Mouse (Mus musculus): Measurements from ENCODE around the gene Lef1.

- no peak for TF ChIP-seq CTCF (IDR thresholded peaks at IDR 0.05; ENCODE audit: low read depth, low read length)
- TF ChIP-seq POLR2A (IDR thresholded peaks at IDR 0.05; ENCODE audit: borderline replicate concordance, low read depth, low read length): no peak
Observed at GRCm38 (mm10) chr3:131155066-131155465, 44.8 kb downstream of the Lef1 start.

Measured in bone marrow macrophage, adult 2 months (primary cell).